Mouse (Mus musculus): ENCODE data around the gene Igfbp2. TPM values are rescaled to one million over a fixed set of nuclear protein-coding genes. Genes with fewer than 3 reads are reported as not detected.

The Igfbp2 gene
- total and polyA plus RNA-seq, 2 experiments = 500 to 1,009 TPM

GRCm38 (mm10) chr1:72809951-72810675 is 14.2 kb upstream of the Igfbp2 start:
- peak overlapping the region; percentile 88 for H3K27ac ChIP-seq (replicated peaks; ENCODE audit: insufficient read depth, low read depth, low read length)
- peak; percentile 92 for DNase-seq (ENCODE audit: extremely low read depth, low read depth, low spot score)
- no peak overlapping the region for H3K9ac ChIP-seq (ENCODE audit: low read depth, low read length)
- no peaks in the 10 kb centered on the region for H3K36me3 ChIP-seq (ENCODE audit: control insufficient read depth, insufficient read depth, low read length)
- no peak overlapping the region for H3K4me3 ChIP-seq (ENCODE audit: insufficient read depth, low read depth, low read length)
- peaks cover 7% of the 10 kb centered on the region for H3K4me1 ChIP-seq (ENCODE audit: control insufficient read depth, insufficient read depth, low read length)
- no peaks in the 10 kb centered on the region for H3K79me2 ChIP-seq (ENCODE audit: control insufficient read depth, insufficient read depth, low read length)
- H3K27me3 ChIP-seq (ENCODE audit: control insufficient read depth, insufficient read depth, low read length) = no peaks in the 10 kb centered on the region
- 50% methylated on average over 7 of the region's 7 CpGs for WGBS
- TF ChIP-seq POLR2A (IDR thresholded peaks at IDR 0.05; ENCODE audit: extremely low read depth, insufficient read depth, low read length) (no peak), CTCF (IDR thresholded peaks at IDR 0.05; ENCODE audit: low read depth, low read length) (no peak)

DNA sequence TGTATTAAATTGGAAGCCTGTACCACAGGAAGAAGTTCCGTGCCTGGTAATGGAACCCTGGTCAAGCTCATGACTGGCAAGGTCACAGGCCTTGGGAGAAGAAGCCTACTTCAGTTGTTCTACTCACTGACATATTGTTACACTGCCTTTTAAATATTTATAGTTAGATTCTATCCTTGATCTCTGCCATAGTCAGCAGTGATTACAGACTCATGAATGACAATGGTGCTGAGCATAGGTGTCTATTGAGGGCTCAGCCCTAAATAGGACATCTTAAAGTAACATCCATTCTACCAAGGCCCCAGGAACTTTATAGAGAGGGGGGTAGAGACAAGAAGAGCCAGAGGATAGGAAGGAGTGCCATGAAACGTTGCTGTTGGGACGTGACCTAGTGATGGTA is 13.2 kb upstream of the Igfbp2 start:
- H3K79me2 ChIP-seq (ENCODE audit: control insufficient read depth, insufficient read depth, low read length) = no peaks in the 10 kb centered on the region
- WGBS = 97% methylated on average over 3 of the region's 3 CpGs
- no peak overlapping the region for H3K9ac ChIP-seq (ENCODE audit: low read depth, low read length)
- peaks cover 7% of the 10 kb centered on the region for H3K4me1 ChIP-seq (ENCODE audit: control insufficient read depth, insufficient read depth, low read length)
- no peak overlapping the region for H3K4me3 ChIP-seq (ENCODE audit: insufficient read depth, low read depth, low read length)
- no peaks in the 10 kb centered on the region for H3K27me3 ChIP-seq (ENCODE audit: control insufficient read depth, insufficient read depth, low read length)
- H3K36me3 ChIP-seq (ENCODE audit: control insufficient read depth, insufficient read depth, low read length) = no peaks in the 10 kb centered on the region
- TF ChIP-seq POLR2A (IDR thresholded peaks at IDR 0.05; ENCODE audit: extremely low read depth, insufficient read depth, low read length) (no peak), CTCF (IDR thresholded peaks at IDR 0.05; ENCODE audit: low read depth, low read length) (no peak)
- no peak for DNase-seq (ENCODE audit: extremely low read depth, low read depth, low spot score)
- H3K27ac ChIP-seq (replicated peaks; ENCODE audit: insufficient read depth, low read depth, low read length) = no peak overlapping the region

DNA sequence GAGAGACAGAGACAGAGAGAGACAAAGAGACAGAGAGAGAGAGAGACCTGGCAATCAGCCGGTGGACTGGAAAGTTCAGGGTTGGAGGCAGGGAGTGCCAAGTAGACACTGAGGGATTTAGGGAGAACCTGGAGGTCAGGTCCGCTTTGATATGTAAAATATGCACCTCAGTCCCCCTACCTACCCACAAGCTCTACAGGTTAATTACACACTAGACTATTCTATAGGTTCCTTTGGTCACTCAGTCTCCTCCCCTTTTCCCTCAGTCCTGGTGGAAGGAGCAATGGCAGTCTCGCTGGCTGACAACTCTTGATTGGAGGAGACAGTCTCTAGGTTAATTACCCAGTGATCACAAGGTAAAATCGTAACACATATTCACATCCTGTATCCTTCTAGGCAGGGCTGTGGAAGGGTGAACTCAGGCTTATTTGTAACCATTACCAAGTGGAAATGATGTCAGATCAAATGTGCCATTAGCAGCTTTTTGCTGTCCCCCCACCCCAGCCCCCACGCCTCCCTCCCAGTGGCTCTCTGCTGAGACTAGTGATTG is 11.1 kb upstream of the Igfbp2 start:
- no peaks in the 10 kb centered on the region for H3K36me3 ChIP-seq (ENCODE audit: control insufficient read depth, insufficient read depth, low read length)
- no peak overlapping the region for H3K27ac ChIP-seq (replicated peaks; ENCODE audit: insufficient read depth, low read depth, low read length)
- no peaks in the 10 kb centered on the region for H3K27me3 ChIP-seq (ENCODE audit: control insufficient read depth, insufficient read depth, low read length)
- no peak overlapping the region for H3K9ac ChIP-seq (ENCODE audit: low read depth, low read length)
- no peak for DNase-seq (ENCODE audit: extremely low read depth, low read depth, low spot score)
- no peaks in the 10 kb centered on the region for H3K79me2 ChIP-seq (ENCODE audit: control insufficient read depth, insufficient read depth, low read length)
- 91% methylated on average over 5 of the region's 5 CpGs for WGBS
- TF ChIP-seq POLR2A (IDR thresholded peaks at IDR 0.05; ENCODE audit: extremely low read depth, insufficient read depth, low read length) (no peak), CTCF (IDR thresholded peaks at IDR 0.05; ENCODE audit: low read depth, low read length) (no peak)
- H3K4me1 ChIP-seq (ENCODE audit: control insufficient read depth, insufficient read depth, low read length) = peaks cover 7% of the 10 kb centered on the region
- no peak overlapping the region for H3K4me3 ChIP-seq (ENCODE audit: insufficient read depth, low read depth, low read length)

- H3K27ac ChIP-seq (replicated peaks; ENCODE audit: insufficient read depth, low read depth, low read length) = no peak overlapping the region
- H3K9ac ChIP-seq (ENCODE audit: low read depth, low read length) = no peak overlapping the region
- 66% methylated on average over 6 of the region's 6 CpGs for WGBS
- TF ChIP-seq CTCF (IDR thresholded peaks at IDR 0.05; ENCODE audit: low read depth, low read length) = no peak
- no peak for TF ChIP-seq POLR2A (IDR thresholded peaks at IDR 0.05; ENCODE audit: extremely low read depth, insufficient read depth, low read length)
- H3K4me1 ChIP-seq (ENCODE audit: control insufficient read depth, insufficient read depth, low read length) = peaks cover 5% of the 10 kb centered on the region
- no peak for DNase-seq (ENCODE audit: extremely low read depth, low read depth, low spot score)
- H3K36me3 ChIP-seq (ENCODE audit: control insufficient read depth, insufficient read depth, low read length) = no peaks in the 10 kb centered on the region
- no peaks in the 10 kb centered on the region for H3K27me3 ChIP-seq (ENCODE audit: control insufficient read depth, insufficient read depth, low read length)
- no peaks in the 10 kb centered on the region for H3K79me2 ChIP-seq (ENCODE audit: control insufficient read depth, insufficient read depth, low read length)
- no peak overlapping the region for H3K4me3 ChIP-seq (ENCODE audit: insufficient read depth, low read depth, low read length)
Observed at GRCm38 (mm10) chr1:72813639-72814403, 10.5 kb upstream of the Igfbp2 start.

DNA sequence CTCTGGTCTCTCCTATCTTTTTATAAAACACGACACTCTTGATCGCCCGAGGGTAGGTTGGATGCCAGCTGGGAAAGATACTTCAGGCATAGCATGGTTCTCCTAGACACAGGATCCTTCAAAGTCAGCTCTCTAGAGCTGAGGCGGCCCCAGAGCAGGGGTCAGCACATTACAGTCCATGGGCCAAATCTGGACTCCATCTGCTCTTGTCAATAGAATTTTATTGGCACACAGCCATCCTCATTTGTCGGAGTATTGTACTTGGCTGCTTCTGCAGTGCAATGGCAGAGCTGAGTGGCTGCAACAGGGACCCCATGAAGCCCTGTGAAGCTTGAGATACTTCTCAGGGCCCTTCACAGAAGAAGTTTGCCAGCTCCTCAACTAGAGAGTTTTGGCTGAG is 9.1 kb upstream of the Igfbp2 start:
- Histone ChIP-seq H3K4me3 (ENCODE audit: insufficient read depth, low read depth, low read length) (no peak overlapping the region), H3K4me1 (ENCODE audit: control insufficient read depth, insufficient read depth, low read length) (peaks cover 3% of the 10 kb centered on the region), H3K36me3 (ENCODE audit: control insufficient read depth, insufficient read depth, low read length) (no peaks in the 10 kb centered on the region), H3K9ac (ENCODE audit: low read depth, low read length) (no peak overlapping the region), H3K27ac (replicated peaks; ENCODE audit: insufficient read depth, low read depth, low read length) (no peak overlapping the region), H3K27me3 (ENCODE audit: control insufficient read depth, insufficient read depth, low read length) (no peaks in the 10 kb centered on the region), H3K79me2 (ENCODE audit: control insufficient read depth, insufficient read depth, low read length) (no peaks in the 10 kb centered on the region)
- TF ChIP-seq CTCF (IDR thresholded peaks at IDR 0.05; ENCODE audit: low read depth, low read length) = no peak
- WGBS = 62% methylated on average over 5 of the region's 5 CpGs
- no peak for DNase-seq (ENCODE audit: extremely low read depth, low read depth, low spot score)
